Mouse (Mus musculus) spleen, postnatal 14 days (tissue): Measurements from ENCODE around the gene Cluh.

Source experiments
- DNase-seq, 2 experiments: peaks; one replicate each; pipeline ENCODE4 v3.0.0; 2021 to 2022; ENCODE audit warnings: low spot score in 2 of 2

Cluh gene

DNA sequence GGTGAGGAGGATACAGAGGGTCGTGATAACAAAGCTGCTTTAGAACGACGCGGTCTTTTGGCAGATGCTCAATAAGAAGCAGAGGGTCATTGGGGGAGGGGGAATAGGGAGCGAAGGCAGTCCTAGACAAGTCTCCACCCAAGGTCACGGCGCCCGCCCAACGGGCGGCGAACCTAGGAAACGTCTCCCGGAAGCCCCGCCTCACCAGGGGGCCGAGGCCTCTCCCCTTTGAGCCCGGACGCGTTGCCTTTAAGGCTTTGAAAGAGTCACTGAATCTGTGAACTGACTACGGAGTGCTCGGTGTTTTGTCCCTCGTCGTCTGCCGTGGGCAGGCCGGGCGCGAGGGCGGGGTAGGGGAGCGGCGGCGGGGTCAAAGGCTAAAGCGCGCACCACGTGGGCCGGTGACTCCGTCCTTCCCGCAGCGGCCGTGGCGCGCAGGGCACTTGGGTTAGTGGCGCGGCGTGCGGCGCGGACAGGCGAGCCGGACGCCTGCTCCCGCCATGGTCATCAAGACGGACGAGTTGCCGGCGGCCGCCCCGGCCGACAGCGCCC, at the start of gene Cluh:
Gene Cluh, plus strand, starts transcription at position 401 of the 552 bp plus-strand sequence.
- peak; percentile 94 to 97 for DNase-seq

DNA sequence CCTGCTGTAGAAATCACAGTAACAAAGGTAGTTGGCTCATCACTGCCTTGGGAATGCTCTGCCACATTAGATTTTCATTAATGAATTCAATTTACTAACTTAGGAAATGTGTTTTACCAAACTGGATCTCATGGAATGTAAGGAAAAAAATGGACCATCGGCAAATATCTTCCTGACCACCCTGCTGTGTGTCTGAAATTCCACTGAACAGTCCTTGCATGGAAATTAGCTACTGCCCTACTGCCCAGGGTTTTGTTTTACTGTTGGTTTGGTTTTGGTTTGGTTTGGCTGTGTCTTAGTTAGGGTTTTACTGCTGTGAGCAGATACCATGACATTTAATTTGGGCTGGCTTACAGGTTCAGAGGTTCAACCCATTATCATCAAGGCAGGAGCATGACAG, 47.0 kb upstream of the Cluh start:
- DNase-seq = no peak

DNA sequence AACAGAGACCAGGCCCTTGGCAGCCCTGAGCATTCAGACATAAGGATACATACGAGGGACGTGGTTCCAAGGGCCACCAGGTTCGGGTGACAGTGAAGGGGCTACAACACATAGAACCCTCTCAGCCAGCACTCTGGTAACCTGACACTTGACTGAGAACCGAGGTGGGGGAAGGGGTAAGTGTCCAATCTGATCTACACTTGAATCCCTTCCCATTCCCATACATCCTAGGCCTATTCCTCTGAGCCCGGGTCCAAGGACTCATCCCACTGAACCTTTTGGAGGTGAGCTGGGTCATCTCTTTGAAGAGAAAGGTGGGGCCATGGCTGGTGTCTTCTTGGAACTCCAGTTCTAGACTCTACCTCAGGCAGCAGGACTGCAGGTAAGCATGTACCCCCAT, 39.2 kb upstream of the Cluh start:
- DNase-seq = no peak

DNA sequence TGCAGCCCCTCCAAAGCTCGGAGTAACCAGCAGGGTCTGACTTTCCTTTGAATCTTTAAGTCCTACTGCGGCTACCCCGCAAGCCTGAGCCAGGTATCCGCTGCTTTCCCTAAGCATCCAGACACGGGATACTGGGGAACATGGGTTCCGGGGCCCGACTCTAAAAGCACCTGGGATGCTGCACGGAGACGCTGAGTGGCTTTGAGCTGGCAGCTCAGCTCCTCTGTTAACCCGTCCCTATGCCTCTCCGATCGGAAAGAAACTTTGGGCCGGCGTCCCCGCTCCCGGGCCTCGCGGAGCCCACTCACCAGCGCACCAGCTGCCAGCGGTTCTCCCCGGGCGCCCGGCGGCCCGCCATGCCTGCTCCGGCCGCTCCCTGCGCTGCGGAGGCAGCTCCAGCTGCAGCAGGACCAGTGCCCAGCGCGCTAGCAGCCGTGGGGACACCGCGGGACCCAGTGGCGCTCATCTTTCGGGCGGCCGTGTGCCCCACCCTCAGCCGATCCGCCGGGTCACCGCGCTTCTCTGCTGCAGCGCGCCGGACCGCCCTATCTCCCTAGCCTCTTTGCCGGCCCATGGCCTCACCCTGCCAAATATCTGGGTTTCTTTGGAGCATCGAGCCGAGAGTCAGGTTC, 38.6 kb upstream of the Cluh start, which contains the start of gene Rap1gap2:
Gene Rap1gap2, minus strand, starts transcription at position 371 of the 632 bp plus-strand sequence.
- DNase-seq = no peak

DNA sequence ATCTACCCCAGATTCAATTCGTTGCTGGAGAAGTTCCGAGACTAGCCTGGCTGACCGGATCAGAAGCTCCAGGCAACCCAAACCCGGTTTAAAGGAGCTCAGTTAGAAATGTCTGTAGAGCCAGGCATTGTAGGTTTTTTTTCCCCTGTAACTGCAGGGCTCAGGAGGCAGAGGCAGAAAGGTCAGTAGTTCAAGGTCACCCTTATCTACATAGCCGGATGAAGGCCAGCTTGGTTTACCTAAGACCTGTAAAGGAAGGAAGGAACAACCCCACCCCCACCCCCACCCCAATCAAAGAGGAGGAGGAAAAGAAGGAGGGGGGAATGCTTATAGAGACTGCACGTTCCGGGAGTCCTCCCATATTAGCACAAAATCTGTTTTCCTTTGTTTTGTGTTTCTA, 37.9 kb upstream of the Cluh start:
- DNase-seq = no peak

DNA sequence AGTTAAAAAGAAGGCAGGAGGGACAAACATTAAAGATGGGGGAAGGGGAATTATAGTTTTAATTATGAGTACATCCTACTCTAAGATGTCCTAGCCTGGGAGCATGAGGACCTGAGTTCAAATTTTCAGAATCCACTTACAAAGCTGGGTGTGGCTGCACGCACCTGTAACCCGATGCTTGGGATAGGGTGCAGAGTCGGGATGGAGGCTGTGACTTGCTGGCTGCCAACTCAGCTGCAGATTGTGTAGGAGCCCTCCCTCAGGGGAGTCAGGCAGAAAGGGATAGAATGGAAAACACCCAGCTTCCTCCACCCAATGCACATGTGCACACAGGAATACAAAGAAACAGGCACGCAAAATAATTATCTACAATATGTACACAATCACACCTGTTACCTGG, 35.9 kb upstream of the Cluh start:
- no peak for DNase-seq

DNA sequence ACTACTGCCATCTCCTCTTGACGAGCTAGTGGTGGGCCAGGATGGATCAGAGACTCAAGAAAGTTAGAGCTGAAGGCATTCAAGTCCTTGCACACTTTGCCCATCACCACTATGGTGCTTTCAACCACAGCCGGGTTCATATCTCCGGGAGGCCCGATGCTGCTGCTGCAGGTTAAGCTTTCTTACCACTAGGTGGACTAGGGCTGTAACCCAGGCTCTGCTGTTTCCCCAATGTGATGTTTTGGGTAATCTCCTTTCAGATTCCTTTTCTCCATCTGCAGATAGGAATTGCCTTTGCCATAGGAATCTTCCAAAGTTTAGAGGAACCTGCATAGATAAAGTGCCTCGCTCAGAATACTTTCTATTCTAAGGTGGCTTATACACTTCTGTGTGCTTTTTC, 33.7 kb upstream of the Cluh start:
- no peak for DNase-seq

DNA sequence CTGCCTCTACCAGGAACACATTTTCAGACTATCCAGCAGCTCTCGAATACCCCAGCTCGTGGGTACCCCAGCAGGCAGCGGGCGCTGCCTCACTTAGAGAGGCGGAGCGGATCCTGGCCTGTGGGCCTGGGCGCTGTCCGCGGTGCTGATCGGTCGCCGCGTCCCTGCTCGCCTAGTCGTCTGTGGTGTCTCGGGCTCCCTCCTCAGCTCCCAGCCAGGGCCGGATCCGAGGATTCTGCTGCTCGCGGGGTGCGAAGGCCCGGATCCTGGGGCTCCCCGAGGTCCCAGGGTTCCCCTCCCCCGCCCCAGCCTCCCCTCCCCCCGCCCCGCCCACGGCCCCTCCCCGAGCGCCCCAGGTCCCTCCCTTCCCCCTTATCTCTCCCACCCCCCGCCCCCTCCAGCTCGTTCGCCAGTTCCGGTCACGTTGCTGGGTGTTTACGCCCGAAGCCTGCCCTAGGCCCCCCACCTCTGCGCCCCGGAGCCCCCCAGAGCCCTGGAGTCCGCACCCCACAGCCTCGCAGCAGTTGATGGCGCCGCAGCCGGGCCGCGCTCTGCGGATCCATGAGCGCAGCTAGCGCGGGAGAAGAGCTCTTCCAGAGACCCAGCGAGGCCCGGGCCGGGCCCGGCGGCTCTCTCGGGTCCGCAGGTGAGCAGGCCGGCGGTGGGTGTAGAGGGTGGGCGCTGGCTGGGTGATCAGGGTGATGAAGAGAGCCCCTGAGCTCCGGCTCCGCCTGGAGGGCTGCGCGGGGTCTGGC, 29.9 kb upstream of the Cluh start, which contains the start of gene Ccdc92b:
Gene Ccdc92b, plus strand, starts transcription at position 405 of the 755 bp plus-strand sequence.
- peak; percentile 73 to 82 for DNase-seq

DNA sequence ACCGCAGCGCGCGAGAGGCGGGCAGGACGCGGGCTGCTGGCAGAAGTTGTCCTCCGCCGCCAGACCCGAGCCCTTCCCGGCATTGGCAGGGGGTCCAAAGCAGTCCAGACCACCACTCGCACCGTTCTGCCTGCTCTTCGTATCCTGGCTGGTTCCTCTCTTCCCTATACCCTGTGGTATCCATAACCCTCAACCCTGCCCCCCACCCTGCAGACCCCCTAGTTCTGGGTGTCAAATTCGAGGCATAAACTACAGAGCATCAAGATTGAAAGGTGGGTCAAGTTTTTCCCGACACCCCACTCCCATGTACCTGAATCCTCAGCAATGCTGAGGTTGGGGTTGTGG, 29.4 kb upstream of the Cluh start:
- no peak for DNase-seq

DNA sequence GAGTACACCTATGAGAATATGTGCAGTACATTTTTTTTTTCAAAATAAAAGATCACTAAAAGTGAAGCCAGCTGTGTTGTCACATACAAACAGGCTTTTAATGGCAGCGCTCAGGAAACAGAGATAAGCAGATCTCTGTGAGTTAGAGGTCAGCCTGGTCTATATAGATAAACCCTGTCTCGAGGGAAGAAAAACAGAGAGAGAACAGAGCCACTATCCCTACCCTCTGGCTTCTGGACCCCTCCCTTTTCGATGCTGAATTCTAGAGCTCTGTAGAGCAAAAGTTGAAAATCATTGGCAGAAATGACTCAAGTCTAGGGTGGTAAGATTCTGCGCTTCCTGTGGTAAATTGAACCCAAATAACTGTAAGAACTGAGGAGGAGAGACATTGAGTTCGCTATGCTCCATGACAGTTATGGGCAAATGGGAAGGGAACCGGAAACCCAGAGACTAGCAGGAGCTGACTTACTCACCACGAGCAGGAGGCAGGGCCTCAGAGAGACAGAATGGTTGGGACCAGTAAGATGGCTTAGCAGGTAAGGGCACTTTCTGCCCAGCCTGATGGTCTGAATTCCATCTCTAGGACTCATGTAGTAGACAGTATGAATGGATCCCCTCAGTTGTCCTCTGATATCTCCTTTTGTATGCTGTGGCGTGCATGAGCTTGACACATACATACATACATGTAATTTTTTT, 27.2 kb upstream of the Cluh start:
- DNase-seq = no peak

DNA sequence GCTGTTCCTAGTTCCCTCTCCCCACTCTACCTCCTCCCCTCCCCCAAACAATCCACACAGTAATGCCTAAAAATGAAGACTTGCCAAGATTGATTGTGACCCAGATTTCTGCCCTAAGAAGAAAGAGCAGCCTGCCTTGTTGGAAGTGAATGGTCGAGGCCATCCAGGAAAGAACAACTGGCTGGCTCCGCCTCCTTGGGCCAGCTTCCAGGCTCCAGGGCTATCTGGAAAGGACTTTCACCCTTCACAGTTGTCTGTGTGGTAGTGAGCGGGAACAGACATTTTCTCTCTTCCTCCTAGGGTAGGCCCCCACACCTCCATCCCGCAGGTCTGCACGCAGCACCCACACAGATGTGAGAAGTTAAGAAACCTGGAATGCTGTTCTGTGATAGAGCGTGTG, 25.6 kb upstream of the Cluh start:
- DNase-seq = no peak

DNA sequence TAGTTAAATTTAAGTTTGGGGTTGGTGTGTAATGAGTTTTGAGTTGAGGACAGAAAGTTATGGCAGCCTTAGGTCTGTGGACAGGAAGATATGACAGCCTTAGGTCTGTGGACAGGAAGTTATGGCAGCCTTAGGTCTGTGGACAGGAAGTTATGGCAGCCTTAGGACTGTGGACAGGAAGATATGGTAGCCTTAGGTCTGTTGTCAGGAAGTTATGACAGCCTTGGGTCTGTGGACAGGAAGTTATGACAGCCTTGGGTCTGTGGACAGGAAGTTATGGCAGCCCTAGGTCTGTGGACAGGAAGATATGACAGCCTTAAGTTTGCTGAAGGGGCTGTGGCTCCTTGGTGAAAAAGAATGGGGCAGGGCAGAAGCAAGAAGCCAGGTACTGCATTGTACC, 24.0 kb upstream of the Cluh start:
- DNase-seq = no peak

DNA sequence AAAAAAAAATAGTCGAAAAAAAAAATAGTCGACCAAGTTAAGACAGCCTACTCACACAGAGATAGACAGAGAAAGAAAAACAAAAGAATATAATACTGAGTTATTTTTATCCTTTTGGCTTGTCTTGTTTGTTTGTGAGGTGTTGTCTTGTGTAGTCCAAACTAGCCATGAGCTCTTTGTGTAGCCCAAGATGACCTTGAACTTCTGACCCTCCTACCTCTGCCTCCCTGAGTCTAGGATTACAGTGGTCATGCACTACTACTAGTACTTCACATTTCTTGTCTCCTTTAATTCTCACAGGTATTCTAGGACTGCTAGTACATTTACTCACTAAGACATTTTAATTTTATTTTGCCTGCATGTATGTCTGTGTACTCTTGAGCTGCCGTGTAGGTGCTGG, 21.8 kb upstream of the Cluh start:
- no peak for DNase-seq

DNA sequence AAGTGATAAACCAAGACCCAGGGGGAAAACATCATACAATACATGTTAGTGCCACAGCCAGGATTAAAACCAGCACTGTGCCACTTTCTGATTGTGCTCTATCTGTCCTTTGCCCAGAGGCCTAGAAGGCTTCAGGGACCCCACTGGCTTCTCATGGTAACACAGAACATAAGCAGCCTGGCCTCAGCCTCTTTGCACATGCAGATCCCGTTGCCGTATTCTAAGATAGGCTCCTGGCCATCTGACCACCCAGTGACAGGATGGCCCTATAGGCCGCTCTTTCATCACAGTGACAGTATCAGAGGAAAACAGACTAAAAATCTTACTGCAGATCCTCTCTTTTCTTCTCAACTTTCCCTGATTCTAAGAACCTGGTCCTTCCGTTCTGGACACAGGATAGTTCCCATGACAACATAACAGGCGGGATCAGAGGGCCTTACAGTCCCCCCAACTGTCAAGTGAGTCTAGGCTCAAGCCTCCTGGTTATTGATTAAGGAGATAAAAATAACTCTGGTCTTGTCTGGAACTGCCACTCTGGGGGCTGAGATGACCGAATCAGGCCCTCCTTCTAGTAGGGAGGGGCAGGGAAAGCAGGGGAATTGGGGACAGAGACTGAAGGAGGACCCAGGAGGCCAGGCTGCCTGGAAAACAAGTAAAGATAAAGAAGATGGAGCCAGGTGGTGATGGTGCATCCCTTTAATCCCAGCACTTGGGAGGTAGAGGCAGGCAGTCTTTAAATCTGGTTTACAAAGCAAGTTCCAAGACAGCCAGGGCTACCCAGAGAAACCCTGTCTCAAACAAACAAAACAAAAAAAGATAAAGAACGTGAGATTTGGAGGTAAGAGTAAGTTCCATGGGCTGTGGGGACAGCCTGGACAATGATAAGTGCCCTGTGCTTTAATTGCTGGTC, 17.2 kb upstream of the Cluh start:
- DNase-seq = no peak

DNA sequence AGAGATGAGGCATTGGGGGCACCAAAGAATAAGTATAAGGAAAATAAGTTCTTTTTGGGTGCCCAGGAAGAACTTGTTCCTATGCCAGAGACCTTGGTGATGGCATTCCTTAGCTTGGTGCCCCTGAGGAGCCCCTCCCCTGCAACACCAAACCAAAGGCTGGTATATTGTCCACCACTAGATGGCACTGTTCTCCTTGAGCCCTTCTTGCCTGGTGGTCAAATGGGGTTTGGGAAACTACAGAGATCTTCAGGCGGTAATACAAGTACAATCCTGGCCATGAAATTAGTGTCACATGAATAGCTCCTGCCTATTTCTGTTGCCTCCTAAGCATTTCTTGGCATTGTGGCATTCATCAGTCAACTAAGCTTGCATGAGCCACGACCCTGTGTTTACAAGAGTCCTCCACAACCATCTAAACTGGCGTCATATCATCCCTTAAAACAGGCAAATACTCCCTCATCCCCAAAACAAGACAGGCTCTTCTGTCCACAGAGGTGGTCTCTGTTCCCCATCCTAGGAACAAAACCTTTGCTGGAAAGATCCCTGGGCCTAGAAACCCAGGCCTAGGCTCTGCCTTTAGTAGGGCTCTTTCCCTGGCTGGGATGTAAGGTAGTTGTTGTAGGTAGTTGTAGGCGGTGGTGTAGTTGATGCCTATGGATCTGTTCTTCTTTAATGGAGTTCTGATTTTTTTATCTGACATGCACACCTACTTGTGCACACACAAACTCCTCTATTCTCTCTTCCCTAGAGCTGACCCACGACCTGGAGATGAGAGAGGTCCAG, 14.6 kb upstream of the Cluh start:
- peak in 1 of 2 experiments; percentile 46 for DNase-seq

DNA sequence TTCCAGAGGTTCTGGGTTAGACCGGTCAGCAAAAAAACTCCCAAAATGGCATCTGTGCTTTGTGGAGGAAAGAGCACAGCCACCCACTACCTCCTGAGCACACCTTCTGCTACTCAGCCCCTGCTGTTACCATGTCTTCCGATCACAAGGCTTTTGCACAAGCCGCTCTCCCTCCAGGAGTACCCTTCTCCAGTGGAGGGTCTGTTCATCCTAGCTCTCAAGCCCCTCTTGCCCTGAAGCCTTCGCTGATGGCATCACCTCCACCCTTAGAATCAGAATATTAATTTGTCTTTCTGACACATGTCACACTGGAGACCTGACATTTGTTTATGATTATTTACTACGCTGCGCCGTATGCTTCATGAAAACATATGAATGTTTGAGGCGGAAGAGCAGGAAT, 11.8 kb upstream of the Cluh start:
- no peak for DNase-seq

DNA sequence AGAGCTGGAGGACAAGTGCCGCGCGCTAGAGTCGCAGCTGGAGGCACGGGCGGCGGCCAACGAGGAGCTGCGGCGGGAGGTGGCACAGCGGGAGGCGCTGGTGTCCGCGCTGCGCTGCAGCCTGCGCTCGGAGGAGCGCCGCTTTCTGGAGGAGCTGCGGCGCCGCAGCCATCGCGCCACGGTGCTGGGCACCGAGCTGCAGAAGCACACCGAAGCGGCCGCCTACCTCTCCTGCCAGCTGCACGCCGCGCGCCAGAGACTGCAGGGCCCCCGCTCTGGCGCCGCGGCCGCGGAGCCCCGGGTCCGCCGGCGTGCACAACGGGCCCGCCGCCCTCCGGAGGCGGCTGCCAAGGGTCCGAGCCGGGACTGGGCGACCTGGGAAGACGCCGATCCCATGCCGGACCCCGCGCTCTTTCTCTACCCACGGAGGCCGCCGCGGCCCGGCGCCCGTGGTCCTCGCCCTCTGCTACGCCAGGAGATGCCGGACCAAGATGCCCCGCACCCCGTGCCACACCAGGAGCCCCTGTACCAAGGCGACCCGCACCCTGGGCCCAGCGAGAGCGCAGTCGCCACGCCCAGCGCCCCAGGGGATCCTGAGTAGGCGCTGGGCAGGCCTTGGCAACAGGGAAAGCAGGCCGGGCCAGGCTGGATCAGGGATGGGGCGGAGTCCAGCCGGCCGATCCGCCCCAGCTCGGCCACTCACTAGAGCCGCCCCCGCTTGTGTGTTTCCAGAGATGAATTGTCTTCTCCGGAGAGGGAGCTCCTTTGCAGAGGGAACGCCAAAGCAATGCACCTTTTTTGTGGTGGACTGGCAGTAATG, 11.1 kb upstream of the Cluh start:
- DNase-seq = peak; percentile 29 to 40

DNA sequence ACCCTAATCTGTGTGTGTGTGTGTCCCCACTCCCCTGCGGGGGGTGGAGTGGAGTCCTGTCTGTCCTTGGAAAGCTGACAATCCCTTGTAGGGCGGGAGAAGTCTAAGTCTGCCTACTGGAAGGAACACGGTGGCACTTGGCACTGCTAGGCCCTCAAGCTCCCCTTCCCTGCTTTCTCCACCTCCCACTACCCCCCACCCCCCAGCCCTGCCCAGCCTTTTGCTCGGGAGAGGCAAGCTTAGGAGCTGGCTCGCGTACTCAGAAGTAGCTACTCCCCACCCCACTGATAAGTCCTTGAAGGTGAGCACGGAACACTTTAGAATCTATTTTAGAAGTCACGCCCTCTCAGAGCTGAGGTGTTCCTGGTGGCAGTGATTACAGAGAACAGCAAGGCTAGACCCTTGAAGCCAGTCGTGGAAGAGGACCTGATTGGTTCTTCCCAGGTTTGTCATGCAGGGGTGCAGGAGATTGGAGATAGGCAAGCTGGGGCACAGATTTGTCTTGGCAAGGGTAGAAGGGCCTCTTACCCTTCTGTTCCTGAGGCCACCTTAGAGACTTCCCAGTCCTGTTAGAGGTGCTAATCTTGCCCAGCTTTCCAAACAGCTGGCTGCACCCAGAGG, 10.4 kb upstream of the Cluh start:
- DNase-seq = no peak

DNA sequence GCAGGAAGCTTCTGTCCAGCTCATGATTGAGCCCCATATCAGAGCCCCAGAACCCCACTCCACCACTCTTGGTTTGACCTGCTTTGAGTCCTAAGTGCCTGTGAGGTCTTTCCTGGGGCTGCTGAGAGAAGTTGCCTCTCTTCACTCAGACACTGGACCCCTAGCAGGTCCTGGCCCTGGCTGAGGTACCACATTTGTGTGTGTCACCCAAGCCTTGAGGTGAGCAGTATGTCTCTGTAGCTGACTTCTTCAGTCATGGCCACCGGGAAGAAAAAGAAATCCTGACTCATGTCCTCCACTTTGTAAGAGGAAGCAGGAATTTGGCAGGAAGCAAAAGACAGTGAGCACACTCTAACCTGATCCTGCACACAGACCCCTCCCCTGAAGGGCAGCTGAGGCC, 9.7 kb upstream of the Cluh start:
- DNase-seq = no peak
